Mouse (Mus musculus): ENCODE measurements at regions not wholly inside any gene's neighbourhood (a gene's known extent, or its start where the extent isn't known, plus 50 kb on each side); places are given as distances from the start of the nearest gene placed in this dataset.

GRCm38 (mm10) chr11:25538641-25539258, 671.8 kb downstream of the 5730522E02Rik start:
- DNase-seq, result peak; percentile 17

DNA sequence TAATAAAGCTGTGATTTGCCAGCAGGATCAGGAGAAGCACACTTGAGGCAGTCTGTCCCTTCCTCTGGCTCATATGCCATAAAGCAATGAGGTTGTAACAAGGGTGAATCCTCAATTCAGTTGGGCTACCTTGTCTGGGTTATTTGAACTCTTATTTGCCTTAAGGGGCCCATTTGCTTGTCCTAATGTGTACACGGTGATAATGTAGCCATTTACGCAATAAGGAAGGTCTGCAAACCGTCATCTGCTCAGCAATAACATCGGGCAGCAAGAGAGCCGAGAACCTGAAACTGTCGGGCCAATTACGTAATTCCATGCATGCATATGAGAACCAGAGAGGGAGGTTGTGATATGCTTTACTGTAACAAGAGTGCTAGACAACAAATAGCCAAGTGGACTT, 674.5 kb downstream of the 5730522E02Rik start:
- DNase-seq, result no peak

DNA sequence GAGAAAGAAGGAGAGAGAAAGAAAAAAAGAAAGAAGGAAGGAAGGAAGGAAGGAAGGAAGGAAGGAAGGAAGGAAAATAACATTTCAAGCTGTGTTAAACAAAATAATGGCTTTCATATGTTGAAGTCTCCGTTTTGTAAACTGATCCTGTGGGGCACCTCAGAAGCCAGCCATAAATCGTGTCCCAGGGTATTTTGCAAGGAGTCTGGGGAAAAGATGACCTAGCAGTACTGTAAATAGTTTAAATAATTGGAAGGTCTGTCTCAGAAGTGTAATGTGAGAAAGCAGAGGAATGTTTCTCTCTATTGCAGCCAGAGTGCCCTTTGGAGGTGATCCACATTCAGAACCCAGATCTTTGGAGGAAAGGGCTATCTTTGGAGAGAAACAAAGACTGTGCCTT, 677.5 kb downstream of the 5730522E02Rik start:
- DNase-seq, result no peak

- DNase-seq, result no peak
These were observed 678.7 kb downstream of the 5730522E02Rik start for GRCm38 (mm10) chr11:25531668-25532398.

- DNase-seq, result no peak
These were observed 682.5 kb downstream of the 5730522E02Rik start for GRCm38 (mm10) chr11:25528056-25528455.

GRCm38 (mm10) chr11:25518903-25519302, 691.7 kb downstream of the 5730522E02Rik start:
- no peak for DNase-seq

DNA sequence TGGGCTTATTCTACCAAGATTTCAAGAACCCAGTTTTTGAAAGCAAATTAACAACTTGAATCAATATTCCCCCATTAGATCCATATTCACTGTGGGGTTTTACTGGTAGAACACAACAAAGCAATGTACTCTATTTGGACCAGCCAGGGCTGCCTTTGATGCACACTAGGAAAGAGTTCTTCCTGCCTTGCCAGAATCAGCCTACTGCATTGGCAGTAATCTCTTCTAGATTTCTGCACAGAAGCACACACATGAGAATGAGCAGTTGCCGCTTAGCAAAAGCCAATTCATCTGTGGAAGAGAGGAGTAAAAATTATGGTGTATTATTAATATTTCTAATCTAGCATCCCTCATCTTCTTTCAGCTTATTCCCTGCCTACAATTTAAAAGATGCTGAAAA, 692.4 kb downstream of the 5730522E02Rik start:
- DNase-seq, result no peak

DNA sequence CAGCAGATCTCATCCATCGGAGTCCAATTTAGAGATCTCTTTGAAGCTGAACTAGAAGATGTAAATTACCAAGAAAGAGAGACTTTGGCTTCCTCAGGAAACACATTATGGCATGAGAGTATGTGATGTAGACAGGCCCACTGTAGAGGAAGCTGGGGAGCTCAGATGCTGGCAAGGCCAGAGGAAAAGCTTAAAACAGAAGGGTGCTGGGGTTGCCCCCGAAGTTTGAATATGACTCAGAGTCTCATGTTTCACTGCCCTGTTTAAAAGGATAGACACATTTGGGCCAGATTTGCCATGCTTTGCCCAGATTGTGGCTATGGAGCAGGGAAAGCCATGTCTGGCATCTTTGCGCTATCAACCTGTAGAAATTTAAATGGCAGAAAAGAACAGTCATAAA, 705.1 kb downstream of the 5730522E02Rik start:
- no peak for DNase-seq

DNA sequence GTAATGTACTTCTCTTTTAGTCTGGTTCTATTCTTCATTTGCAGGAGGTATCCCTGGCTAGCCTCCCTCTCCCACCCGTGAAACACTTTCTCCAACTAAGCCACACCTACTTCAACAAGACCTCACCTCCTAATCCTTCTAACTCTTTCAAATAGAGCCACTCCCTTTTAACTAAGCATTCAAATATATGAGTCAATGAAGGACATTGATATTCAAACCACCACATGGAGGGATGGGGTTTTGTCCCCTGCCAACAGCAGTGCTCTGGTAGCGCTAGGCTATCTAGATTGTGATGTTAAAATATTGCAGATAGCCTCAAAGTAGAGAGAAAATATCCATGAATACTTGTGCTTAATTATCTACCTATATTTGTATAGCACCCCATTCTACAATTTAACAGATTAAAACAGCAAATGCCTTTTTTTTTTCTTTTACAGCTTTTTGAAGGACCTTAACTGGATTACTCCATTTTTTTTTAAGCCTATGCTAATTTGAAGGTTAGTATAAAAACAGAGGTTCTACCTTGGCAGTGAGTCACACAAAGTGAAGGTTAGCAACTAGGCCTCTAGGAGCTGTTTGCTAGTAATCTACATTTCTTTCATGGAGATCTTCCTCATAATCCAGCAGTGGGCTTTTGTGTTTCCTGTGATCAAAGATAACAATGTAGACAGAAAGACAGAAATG, 736.7 kb downstream of the 5730522E02Rik start:
- DNase-seq, result no peak

- DNase-seq, result no peak
These were observed 740.7 kb downstream of the 5730522E02Rik start for GRCm38 (mm10) chr11:25469819-25470218.

DNA sequence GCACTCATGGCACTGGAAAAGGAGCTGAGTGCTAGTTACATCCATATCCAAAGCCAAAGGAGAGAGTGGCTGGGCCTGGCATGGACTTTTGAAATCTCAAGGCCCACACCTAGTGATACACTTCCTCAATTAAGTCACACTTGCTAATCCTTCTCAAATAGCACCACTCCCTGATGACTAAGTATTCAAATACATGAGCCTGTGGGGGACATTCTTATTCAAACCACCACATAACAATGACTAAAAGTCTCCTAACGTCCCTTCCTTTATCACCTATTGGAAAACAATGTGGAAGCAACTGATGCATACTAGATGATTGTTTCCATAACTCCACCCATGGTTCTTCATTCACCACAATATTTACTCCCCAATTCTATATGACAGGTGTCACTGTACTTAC, 773.4 kb downstream of the 5730522E02Rik start:
- no peak for DNase-seq

- DNase-seq, result no peak
These were observed 774.9 kb downstream of the 5730522E02Rik start for GRCm38 (mm10) chr11:25435645-25436044.

DNA sequence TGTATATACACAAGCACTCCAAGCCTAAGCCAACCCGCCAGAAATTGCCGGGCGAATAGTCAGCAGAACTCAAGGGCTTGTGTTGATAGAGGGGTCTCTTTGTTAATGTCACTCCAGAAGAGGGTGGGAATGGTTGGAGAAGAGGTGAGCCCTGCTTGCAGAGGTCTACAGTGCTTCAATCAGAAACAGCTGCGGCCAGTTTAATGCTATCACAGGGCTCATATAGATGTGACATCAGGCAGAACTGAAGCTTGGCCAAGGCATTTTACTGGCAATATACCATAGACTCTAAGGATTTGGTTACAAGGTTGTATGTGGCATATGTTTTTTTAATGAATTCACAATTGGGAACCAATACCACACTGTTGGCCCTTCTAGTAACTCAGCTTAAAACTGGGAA, 787.4 kb downstream of the 5730522E02Rik start:
- DNase-seq, result no peak

DNA sequence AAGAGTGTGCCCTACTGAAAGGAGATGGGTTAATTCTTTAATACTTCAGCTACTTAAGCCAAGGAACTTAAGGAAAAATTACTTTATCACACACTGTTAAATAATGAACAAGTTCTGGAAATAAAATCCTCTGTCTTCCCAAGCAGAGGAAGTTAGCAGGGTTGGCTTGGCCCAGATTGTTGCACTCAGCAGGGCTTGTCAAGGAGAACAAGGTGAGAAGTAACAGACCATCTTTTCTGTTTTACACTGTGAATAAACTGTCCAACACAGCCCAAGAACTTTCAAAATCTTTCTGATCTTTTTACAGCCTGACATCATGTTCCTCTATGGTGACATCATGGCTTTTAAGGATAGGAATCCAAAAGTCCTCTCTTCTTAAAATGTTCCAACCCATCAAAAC, 789.1 kb downstream of the 5730522E02Rik start:
- DNase-seq, result no peak

DNA sequence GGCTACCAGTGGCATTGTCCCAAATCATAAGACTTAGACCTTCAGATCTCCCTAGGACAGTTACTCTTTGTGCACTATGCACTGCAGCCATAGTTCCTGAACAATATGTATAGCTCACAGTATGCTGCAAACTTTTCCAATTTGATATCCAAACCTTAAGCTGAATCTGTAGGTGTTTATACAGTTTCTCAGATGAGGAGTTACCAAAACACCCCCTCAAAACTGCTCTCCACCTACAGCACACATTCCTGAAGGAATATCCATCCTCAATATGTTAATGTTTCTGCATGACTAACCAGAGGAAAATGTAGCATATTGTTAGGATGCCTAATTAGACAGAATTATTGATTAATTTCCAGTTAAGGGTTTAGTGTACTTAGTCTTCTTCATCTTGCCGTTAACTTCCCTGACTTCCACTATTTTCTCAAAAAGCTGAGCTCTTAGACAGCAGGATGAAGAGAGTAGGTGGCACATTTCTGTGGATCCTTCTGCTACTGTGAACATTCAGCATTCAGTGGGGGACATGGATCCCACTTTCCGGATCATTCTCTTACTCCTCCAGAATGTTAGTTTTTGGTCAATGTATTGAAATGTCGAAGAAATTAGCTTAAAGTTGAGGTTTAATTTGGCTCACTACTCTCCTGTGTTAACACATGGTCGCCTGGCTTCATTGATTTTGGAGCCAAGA, 800.0 kb downstream of the 5730522E02Rik start:
- no peak for DNase-seq

DNA sequence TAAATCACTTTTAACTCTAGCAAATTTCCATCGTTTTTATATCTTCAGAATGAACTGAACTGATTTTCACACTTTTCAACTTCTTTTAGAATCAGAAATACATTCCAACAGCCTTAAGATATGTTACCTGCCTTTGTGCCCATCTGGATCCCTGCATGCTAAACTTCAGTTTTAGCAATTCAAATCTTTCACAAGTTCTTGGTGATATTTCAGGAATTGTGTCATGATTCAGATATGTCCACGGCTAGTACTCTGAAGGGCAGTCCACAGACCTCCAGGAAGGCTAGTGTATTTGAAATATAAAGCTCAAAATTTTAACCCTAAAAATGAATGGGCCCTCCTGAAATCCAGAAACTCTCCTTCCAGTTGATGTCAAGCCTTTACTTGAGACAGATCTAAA, 818.9 kb downstream of the 5730522E02Rik start:
- DNase-seq, result no peak

DNA sequence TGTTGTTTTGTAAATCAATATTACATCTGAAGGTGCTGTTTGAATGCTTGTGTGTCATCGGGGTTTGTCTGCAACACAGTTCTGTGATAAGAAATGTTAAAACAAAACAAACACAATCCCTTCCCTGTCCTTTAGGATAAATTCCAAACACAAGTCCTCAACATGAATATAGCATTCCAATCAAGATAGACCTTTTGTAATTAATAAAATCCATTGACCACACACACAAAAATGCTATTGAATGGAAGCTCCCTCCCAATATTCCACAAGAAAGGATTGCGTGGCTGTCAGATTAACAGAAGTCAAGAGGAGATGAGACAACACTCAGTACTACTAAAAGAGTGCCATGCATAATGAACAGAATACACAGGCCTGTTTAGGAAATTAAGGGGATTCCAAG, 843.5 kb downstream of the 5730522E02Rik start:
- no peak for DNase-seq

- no peak for DNase-seq
These were observed 845.1 kb downstream of the 5730522E02Rik start for GRCm38 (mm10) chr11:25365433-25365832.

DNA sequence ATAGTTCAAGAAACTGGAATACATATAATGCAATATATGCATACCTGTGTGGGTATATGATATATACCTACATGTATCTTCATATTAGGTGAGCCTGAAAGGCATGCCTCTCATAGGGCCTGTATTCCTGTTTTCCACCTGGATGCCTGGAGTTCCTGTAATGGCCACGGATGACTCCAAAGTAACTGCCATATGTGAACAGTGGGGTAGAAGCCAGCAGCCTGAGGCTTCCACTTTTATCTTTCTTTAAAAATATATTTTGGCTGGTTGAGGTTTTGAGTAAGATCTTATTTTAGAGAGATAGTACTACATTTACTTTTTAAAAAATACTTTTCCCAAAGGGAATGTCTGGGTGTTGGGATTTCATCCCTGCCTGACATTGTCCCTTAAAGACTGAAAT, 850.8 kb downstream of the 5730522E02Rik start:
- DNase-seq, result no peak

GRCm38 (mm10) chr11:25357717-25358411, 852.7 kb downstream of the 5730522E02Rik start:
- DNase-seq, result no peak

DNA sequence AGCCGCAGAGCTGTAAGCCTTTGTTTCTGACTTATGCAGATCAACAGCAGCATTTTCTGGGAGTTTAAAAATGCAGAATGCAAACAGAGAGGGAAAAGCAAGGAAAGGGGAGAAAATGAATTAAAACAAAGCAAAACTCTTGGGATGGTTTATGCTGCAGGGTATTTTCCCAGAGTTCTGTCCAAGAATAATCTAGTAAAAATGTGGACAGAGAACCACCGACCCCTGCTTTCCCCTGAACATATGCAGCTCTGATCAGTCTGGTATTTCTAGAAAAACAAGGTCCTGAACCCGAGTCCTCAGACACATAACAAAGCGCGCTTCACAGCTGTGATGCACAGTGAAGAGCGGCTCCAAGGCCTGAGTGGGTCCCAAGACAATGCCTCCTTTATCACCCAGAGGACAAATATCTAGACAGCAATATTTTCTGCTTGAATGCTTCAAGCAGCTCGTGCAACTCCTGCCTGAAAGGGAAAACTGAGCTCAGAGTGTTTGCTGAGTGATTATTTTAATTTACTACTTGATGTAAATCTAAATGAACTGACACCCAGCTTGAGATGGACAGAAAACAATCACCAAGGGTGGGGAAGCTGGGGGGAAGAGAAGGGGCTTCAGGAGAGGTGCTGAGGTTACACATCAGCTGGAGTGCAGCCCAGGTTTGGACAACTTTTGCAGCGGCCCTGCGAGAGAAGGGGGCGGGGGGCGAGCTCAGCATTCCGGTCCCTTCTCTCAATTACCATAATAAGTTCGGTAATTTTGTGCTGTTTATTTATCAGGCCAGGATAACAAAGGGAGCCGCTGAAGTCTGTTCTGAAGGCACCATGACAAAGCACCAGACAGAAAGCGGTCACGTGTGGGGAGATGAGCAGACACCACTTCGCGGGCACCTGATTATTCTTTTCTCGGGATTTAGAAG, 853.6 kb downstream of the 5730522E02Rik start:
- DNase-seq, result no peak
